Mouse (Mus musculus): ENCODE measurements around the gene Strn3.

DNA sequence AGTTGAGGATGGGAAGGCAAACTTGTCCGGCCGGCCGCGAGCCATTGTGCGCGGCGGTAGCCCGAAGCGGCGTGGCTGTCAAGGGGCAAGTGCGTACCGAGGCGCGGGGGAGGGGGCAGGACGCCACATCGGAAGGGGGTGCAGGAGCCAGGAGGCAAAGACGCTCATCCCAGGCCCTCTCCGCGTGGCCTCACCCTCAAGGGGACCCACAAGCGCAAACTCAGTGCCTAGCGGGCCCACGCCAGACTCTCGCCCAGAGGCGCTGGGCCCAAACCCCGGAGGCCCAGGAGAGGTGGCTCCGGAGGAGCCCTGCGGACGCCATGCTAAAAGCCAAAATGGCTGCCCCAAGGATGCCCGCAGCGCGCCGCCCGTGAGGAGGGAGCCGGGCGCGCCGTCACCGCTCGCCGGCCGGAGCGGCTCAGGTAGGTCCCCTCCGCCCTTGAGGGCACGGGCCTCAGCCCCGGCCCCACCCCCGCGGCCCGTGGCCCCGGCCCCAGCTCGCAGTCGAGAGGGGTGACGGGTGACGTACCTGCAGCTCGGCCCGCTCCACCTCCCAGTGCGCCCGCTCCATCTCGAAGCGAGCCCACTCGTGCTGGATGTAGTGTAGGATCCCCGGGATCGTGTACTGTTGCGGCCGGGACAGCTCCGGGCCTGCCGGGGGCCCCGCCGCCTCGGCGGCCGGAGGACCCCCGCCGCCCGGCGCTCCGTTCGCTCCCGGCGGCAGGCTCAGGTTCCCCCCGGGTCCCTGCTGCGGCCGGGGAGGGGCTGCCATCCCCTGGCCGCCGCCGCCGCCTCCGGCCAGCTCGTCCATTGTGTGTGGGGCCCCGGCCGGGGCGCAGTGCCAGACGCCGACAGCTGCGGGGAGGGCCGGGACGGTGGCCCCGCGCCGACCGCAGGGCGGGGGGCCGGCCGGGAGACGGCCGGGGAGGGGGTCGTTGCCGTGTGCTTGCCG, 528 bp downstream of the Strn3 start, which contains the start of gene Ap4s1:
- TF ChIP-seq CTCF (IDR thresholded peaks at IDR 0.05; ENCODE audit: insufficient read depth, low read depth, low read length) (no peak), POLR2A (IDR thresholded peaks at IDR 0.05; ENCODE audit: insufficient read depth, low read depth, low read length) (no peak; the same call in 1 of the 2 replicates)

All from olfactory bulb, adult 2 months (tissue).